Mouse (Mus musculus) testis, adult 2 months (tissue): ENCODE measurements around the gene Bdh1.

Experiments used
- CTCF ChIP-seq: fragments of 200-500 bp; IDR thresholded peaks from 2 replicates; pipeline ENCODE4 v1.5.1; 2012; ENCODE audit warnings: low read depth, mild to moderate bottlenecking, inconsistent platforms, low read length, moderate library complexity; ENCODE audit not compliant: control insufficient read depth, insufficient read depth, insufficient replicate concordance
- POLR2A ChIP-seq: fragments of 200-500 bp; IDR thresholded peaks from 2 replicates; pipeline ENCODE4 v1.6.1; 2012; ENCODE audit warnings: low read depth, mild to moderate bottlenecking, inconsistent platforms, low read length, moderate library complexity; ENCODE audit not compliant: control insufficient read depth

GRCm38 (mm10) chr16:31493991-31494390 is 71.9 kb downstream of the Bdh1 start:
- no peak for TF ChIP-seq POLR2A
- TF ChIP-seq CTCF = no peak
